Mouse (Mus musculus): Measurements from ENCODE around the gene Osbpl10.

- TF ChIP-seq GATA1 (IDR thresholded peaks at IDR 0.05; ENCODE audit: borderline replicate concordance, low read length) (no peak), FLI1 (IDR thresholded peaks at IDR 0.05; ENCODE audit: low read length) (no peak)
These were observed 76.9 kb downstream of the Osbpl10 start for GRCm38 (mm10) chr9:115055041-115055830.
